Mouse (Mus musculus) 416B (cell line): ENCODE results near the gene Gkap1.

Source experiments
- DNase-seq: peaks from one replicate; pipeline ENCODE4 v3.0.0; 2011; ENCODE audit warnings: low read depth

Gkap1 gene

DNA sequence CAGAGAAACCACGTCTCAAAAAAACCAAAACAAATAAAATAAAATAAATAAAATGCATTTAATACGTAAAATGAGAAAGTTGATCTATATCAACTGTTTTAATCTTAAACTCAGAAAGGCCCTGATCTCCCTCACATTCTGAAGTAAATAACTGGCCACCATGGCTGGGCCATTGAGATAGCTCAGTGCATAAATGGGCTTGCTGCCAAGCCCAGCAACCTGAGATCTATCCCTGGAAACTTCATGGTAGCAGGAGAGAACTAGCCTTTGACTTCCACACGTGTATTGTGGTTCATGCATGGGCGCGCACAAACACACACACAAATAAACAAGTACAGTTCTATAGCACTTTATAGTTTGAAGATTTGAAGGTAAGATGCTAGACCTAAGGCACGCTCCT lies 74.2 kb downstream of the Gkap1 start:
- no peak for DNase-seq

DNA sequence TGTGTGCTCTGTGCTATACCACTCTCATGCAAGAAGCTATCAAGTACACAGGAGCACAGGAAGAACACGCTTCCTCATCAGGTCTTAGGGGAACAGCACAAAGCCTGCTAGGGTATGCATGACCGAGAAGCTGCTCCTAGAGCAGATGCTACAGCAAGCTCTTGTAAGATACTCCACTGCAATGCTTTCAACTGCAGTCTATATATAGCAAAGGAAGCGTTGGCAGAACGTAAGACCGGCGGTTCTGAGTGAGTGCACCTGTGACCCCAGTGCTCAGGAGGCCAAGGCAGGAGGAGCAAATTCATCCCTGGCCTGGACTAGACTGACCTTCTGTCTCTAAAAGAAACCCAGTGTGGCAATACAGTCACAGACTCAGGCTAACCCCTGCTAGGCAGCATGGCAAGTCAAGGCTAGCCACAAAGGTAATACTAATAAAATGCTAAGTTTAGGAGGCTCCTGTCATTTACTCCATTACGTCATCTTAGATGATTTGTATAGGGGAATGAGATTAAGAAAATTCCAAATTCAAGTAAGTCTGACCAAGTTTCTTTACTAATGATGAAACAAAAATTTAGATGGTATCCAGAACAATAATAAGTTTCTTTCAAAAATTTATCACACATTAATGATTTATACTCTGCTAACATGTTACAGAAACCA lies 77.4 kb downstream of the Gkap1 start:
- no peak for DNase-seq

- DNase-seq: no peak
These were observed 78.3 kb downstream of the Gkap1 start for GRCm38 (mm10) chr13:58197211-58197610.

DNA sequence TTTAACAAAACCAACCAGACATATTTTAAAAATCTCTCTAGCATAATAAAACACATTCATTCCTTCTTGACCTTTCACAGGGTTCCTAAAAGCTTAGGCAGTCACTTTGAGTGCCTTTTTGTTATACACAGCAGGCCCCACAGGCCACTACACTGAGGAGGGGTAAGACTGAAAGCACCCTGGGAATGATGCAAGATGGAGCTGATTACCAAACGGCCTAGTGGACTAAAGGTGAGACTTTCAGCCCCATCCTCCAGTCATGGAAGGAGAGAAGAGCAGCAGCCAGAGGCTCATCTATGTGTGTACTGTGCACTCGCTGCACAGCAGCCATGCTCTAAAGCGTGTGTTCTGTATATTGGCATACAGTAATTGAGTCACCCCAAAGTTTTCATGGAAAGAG lies 80.6 kb downstream of the Gkap1 start:
- DNase-seq: no peak

DNA sequence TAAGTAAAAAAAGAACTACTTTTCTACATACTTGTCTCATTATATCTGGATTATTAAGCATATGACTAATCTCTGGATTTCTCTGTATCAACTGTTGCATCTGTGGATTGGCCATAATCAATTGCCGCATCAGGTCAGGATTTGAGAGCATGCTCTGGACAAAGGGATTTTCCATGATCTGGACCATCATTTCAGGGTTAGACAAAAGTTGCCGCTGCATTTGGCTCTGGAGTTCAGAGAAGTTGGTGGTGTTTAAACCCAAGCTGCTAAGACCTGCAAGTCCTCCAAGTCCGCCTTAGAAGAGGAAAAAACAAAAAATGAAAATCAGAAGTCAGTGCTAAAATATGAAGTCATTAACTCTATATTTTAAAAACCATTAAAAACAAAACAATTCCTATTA lies 82.3 kb downstream of the Gkap1 start:
- DNase-seq: no peak

- no peak for DNase-seq
These were observed 83.4 kb downstream of the Gkap1 start for GRCm38 (mm10) chr13:58192146-58192545.

- DNase-seq: no peak
These were observed 84.0 kb downstream of the Gkap1 start for GRCm38 (mm10) chr13:58191516-58191915.

DNA sequence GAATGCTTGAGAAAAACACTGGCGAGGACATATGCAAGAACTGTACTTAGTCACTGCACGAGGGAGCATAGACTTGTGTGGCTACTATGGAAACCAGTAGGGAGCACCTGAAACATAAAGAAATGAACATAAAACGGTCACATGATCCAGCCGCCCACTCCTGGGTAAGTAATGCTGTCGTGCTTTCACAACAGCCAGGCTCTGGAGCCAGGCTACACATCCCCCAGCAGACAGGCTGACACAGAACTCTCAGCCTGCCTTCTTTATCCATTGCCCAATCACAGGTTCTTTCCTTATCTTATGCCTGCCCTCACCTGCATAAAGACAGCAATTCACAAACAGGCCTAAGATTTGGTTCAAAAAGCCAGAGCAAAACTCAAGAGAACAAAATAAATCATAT lies 86.0 kb downstream of the Gkap1 start:
- DNase-seq: no peak

DNA sequence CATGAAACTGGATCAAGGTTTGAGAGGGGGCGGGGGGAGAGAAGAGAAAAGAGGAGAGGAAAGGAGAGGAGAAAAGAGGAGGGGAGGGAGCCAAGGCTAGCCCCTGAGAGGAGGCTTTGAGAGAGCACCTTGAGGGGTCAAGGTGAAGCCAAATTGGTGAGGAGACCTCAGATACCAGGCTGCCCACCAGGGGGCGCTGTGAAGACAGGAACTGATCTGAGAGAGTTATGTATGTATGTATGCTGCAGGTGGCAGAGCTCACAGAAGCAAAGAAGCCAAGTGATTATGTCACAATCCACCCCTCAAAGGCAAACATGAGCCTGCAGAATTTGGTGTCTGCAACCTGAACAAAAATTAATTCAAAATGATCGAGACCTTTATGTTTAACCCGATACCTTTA lies 87.1 kb downstream of the Gkap1 start:
- peak; percentile 83 for DNase-seq

- no peak for DNase-seq
These were observed 87.7 kb downstream of the Gkap1 start for GRCm38 (mm10) chr13:58187751-58188150.

DNA sequence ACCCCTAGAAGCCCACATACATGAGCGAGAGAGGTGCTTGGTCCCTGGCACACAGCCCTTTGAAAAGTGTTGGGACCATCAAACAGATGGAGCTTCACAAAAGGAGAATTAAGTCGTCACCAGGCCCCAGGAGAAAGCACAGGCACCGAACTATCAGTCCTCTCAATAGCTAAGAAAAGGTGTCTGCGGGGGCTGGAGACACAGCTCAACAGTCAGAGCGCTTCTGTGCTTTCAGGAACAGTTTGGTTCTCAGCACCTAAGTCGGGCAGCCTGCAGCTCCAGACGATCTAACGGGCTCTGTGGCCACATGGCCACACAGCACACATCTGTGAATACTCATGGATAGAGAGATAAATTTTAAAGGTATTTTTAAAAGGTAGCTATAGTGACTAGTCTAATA lies 89.2 kb downstream of the Gkap1 start:
- no peak for DNase-seq

DNA sequence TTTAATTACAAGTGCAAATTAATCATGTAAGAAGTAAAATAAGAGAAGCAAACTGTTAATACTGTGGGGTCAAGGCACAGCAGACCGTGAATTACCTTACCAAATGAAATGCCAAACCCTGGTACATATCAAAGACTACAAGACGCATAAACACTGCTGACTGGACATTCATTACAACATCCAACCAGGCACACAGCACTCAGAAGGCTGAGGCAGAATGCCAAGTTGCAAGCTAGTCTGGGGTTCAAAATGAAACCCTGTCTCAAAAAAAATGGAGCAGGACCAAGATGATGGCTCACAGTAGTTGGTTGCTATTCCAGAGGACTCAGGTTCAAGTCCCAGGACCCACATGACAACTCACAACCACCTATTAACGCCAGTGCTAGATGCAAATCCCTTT lies 91.4 kb downstream of the Gkap1 start:
- no peak for DNase-seq
